Mouse (Mus musculus) cortical plate, adult 2 months (tissue): ENCODE data around the gene Commd1.

ENCODE experiments used
- CTCF ChIP-seq: fragments of 200-500 bp; IDR thresholded peaks from 2 replicates; pipeline ENCODE4 v1.5.1; 2011; ENCODE audit warnings: mild to moderate bottlenecking, control low read depth, low read length; ENCODE audit not compliant: insufficient read depth; ENCODE audit errors: extremely low read depth
- POLR2A ChIP-seq: fragments of 200-500 bp; IDR thresholded peaks from 2 replicates; pipeline ENCODE4 v1.6.1; 2011; ENCODE audit warnings: mild to moderate bottlenecking, low read length, control low read depth; ENCODE audit not compliant: insufficient read depth; ENCODE audit errors: extremely low read depth

DNA sequence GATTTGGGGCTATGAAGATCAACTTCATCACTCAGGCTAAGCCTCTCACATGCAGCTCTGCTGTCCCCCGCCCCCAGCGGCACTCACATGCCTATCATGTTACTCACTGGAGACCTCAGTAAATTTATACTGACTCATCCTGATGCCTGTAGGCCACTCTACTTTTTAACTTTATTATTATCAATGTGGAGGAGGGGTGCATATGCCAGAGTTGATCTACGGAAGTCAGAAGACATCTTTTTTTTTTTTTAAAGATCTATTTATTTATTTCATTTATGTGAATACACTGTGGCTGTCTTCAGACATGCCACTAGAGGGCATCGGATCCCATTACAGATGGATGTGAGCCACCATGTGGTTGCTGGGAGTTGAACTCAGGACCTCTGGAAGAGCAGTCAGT lies 16.7 kb downstream of the Commd1 start:
- TF ChIP-seq POLR2A, result no peak
- no peak for TF ChIP-seq CTCF
